Mouse (Mus musculus): Measurements from ENCODE around the gene Hepacam2.
"Not testable (repeated sequence)": the region's sequence is repeated elsewhere in the genome, so short reads cannot be mapped to it uniquely, and the experiment has no call there.

Hepacam2 gene

DNA sequence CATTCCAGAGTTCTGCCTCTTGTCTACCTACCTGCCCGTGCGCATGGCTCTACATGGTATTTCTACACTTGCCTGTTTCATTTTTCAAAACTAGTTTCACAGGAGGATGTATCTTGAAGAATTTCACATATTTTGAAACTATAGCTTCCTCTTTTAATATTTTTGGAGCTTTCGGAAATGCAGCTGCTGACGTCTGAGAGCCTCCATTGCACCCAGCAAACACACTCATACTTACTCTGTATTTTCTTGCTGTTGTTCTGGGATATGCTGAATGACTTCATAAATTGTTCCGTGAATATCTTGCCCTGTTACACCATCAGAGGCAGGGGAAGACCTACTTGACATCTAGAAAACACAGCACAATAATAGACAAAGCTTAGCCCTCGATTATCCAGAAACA, 35.1 kb downstream of the Hepacam2 start:
- DNase-seq = no peak

DNA sequence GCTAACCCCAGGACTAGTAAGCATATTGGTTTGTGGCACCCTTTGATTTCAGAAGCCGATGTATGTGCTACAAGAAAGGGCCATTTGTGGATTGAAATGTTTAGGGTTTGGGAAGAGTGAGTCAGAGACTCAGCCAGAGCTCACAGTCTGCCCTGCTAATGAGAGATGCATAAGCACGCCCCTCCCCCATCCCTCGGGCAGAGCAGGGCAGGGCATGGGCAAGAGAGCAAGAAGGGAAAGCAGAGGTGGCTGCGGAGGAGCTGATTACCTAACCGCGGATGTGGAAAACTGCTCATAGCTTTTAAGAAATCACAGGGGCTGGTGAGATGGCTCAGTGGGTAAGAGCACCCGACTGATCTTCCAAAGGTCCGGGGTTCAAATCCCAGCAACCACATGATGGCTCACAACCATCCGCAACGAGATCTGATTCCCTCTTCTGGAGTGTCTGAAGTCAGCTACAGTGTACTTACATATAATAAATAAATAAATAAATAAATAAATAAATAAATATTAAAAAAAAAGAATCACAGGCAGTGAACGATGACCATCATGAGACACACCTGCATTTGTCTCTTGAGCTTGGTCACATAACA, 42.1 kb downstream of the Hepacam2 start:
- DNase-seq = no peak

DNA sequence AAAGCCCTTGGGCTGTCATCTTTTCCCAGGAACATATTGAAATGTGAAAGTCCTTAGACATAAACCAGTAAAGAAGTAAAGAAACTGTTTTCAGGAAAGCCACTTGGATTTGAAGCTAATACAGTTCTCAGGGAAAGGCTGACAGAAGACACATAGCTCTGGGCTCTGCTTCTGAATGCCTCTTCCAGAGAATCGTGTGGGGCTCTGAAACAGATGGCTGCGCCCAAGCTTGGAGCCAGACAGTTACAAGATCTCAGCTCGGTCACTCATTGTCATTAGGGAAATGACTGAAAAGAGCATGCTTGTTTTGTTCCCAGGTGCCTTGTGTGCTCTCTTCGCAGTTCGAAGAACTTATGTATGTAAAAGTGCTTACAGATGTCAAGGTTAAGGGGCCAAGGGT, 43.7 kb downstream of the Hepacam2 start:
- no peak for DNase-seq

- peak; percentile 44 to 69 for DNase-seq
These were observed 50.7 kb downstream of the Hepacam2 start for GRCm38 (mm10) chr6:3447404-3447803.

GRCm38 (mm10) chr6:3443905-3444304, 54.2 kb downstream of the Hepacam2 start:
- DNase-seq = no peak

DNA sequence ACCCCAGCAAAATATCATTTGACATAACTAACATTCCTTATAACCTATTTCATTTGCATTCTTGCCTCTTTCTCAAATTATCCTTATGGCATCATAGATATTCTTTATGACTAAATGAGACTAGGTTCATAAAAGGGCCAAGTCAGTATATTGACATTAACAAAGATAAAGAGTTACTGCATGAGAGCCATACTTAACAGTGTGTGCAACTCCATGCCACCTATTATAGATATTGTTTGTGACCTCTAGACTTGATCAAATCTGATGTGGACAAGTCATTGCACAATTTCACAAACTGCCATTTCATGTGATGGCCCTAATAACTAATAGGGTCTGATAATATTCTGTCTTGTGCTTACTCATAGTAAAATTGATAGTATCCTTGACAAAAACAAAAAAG, 62.0 kb downstream of the Hepacam2 start:
- DNase-seq = no peak

DNA sequence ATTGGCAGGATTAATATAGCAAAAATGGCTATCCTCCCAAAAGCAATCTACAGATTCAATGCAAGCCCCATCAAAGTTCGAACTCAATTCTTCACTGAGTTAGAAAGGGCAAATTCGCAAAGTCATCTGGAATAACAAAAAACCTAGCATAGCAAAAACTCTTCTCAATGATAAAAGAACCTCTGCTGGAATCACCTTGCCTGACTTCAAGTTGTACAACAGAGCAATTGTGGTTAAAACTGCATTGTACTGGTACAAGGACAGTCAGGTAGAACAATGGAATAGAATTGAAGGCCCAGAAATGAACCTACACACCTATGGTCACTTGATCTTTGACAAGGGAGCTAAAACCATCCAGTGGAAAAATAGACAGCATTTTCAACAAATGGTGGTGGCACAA, 67.1 kb downstream of the Hepacam2 start:
- DNase-seq = not testable (repeated sequence)

- no peak for DNase-seq
These were observed 71.1 kb downstream of the Hepacam2 start for GRCm38 (mm10) chr6:3427047-3427446.

GRCm38 (mm10) chr6:3425333-3425732, 72.8 kb downstream of the Hepacam2 start:
- DNase-seq = peak; percentile 15 to 18

- peak; percentile 23 to 24 for DNase-seq
These were observed 73.4 kb downstream of the Hepacam2 start for GRCm38 (mm10) chr6:3424613-3425277.
